8 mouse cellular contexts compared by ENCODE assay signal in the genomic region with DNA sequence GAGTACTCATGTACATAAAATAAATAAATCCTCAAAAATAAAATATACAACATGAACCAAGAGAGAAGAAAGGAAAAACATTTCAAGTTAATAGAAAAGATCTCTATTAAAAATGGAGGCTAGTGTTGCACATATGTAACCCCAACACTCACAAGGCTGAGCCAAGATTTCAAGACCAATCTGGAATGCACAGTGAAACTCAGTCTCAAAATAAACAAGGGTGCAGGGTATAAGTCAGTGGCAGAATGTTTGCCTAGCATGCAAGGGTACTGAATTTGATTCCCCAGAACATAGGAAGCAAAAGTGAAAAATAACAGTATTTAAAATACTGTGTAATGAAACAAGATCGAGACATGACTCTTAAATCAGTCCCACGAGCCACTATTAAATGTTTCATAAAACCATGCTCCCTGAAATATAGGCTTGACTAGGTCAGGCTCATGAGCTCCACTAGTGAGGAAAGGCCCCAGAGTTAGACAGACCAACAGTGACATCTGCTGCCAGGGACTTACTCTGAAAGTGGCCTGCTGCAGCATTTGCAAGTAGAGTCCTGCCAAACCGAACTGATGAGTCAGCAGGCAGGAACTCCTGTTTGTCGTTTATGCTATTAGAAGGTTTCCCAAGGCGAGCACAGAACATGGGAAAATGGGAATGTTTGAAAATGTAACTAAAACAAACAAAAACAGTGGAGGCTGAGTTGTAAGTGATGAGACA.
DNase-seq lines count a peak whose midpoint lies in the region; ATAC-seq lines count a peak whose summit lies in the region.

No protein-coding gene starts in this region.

- peak; percentile 59; the same call in 1 of the 2 replicates for ATAC-seq in heart, embryonic 11.5 days (replicated peaks; ENCODE audit: insufficient number of reproducible peaks, low FRiP score, low TSS enrichment)
- ATAC-seq in liver, embryonic 11.5 days (replicated peaks; ENCODE audit: low FRiP score) = peak; percentile 65
- no peak for ATAC-seq in monocyte, adult 5-6 weeks (replicated peaks; ENCODE audit: insufficient number of reproducible peaks, low FRiP score, low TSS enrichment, poor library complexity, severe bottlenecking)

- H3K9ac ChIP-seq in heart, embryonic 11.5 days (ENCODE audit: low read depth, low read length) = no peak overlapping the region
- H3K9ac ChIP-seq in liver, embryonic 11.5 days (ENCODE audit: low read depth, low read length) = no peak overlapping the region

- H3K4me2 ChIP-seq in heart, embryonic 11.5 days = no peak overlapping the region
- H3K4me2 ChIP-seq in liver, embryonic 11.5 days = no peak overlapping the region

- no peaks in the 10 kb centered on the region for H3K9me3 ChIP-seq in heart, embryonic 11.5 days (replicated peaks; ENCODE audit: control insufficient read depth, low read length)
- H3K9me3 ChIP-seq in liver, embryonic 11.5 days (ENCODE audit: control insufficient read depth, low read length) = no peaks in the 10 kb centered on the region

- no peaks in the 10 kb centered on the region for H3K36me3 ChIP-seq in heart, embryonic 11.5 days (ENCODE audit: control insufficient read depth, insufficient read depth, low read length)
- H3K36me3 ChIP-seq in liver, embryonic 11.5 days (ENCODE audit: control insufficient read depth, insufficient read depth, low read length) = no peaks in the 10 kb centered on the region

- no peak overlapping the region for H3K27ac ChIP-seq in heart, embryonic 11.5 days (ENCODE audit: low read depth, low read length)
- H3K27ac ChIP-seq in liver, embryonic 11.5 days (ENCODE audit: low read depth, low read length) = no peak overlapping the region

- no peaks in the 10 kb centered on the region for H3K4me1 ChIP-seq in heart, embryonic 11.5 days (ENCODE audit: control insufficient read depth, insufficient read depth, low read length)
- H3K4me1 ChIP-seq in liver, embryonic 11.5 days (replicated peaks; ENCODE audit: control insufficient read depth, insufficient read depth, low read length) = no peaks in the 10 kb centered on the region

- H3K27me3 ChIP-seq in heart, embryonic 11.5 days (ENCODE audit: control insufficient read depth, insufficient read depth, low read length) = no peaks in the 10 kb centered on the region
- H3K27me3 ChIP-seq in liver, embryonic 11.5 days (replicated peaks; ENCODE audit: control insufficient read depth, insufficient read depth, low read length) = no peaks in the 10 kb centered on the region

- 41% methylated on average over 5 of the region's 5 CpGs for WGBS in heart, embryonic 11.5 days (ENCODE audit: insufficient replicate concordance)
- 47% methylated on average over 5 of the region's 5 CpGs for WGBS in liver, embryonic 11.5 days

- H3K4me3 ChIP-seq in heart, embryonic 11.5 days (ENCODE audit: low read depth, low read length) = no peak overlapping the region
- H3K4me3 ChIP-seq in liver, embryonic 11.5 days (ENCODE audit: low read depth, low read length) = no peak overlapping the region

- peak; percentile 61 to 69 for DNase-seq in cerebellum, postnatal 10 days
- no peak for DNase-seq in cerebellum, adult 11-12 months
- peak; percentile 49 for DNase-seq in embryo, embryonic 9.5 days (ENCODE audit: extremely low spot score)
- DNase-seq in kidney, postnatal 14 days = peak; percentile 66
- no peak for DNase-seq in liver, embryonic 11.5 days (ENCODE audit: low spot score)
- DNase-seq in retina, postnatal 1 day = peak; percentile 4

Comparison
In these comparisons a context has a peak if more than half of its experiments do, and no peak if none do; other contexts are left out.
1. DNase-seq: peak in cerebellum, postnatal 10 days (2 of 2), embryo, embryonic 9.5 days (single experiment), kidney, postnatal 14 days (single experiment) and retina, postnatal 1 day (single experiment); none in cerebellum, adult 11-12 months (single experiment) and liver, embryonic 11.5 days (single experiment).